Mouse (Mus musculus): ENCODE results near the gene Ust.

The Ust gene

DNA sequence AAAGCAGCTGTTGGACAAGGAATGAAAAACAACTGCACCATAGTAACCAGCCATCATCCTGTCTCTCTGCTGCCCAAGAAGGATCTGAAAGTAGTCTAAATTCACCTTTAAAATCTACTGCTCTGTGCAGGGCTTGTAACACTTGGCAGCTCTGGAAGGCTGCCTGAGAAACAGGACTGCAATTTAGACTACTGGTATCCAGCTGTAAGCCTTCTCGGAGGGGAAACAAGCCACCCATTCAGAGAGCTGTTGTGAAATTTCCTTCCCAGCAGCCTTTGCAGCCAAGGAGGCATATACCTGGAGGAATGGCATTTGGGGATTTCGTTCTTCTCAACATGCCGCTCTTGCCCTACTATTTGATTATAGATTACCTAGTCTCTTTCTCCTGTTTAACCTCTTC lies 345.6 kb downstream of the Ust start:
- no peak for DNase-seq

DNA sequence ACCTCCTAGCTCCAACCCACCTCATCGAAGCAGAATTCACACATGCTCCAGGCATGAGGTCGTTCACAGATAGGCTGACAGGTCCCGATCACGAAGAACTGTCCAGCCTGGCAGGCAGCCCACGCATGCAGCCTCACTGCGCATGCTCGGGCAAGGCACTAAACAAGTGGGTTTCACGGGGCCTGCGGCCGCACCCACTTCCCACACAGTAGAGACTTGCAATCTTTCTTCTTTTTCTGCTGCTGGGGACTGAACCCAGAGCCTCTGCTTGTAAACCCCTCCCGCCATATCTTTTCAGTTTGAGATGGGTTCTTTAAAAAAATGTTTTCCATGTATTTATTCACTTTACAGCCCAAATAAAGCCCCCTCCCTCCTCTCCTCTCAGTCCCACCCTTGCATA lies 347.1 kb downstream of the Ust start:
- DNase-seq = no peak

Measured in layer of hippocampus, adult 9-11 months (tissue).